Mouse (Mus musculus): ENCODE results near the gene BC049715.

DNA sequence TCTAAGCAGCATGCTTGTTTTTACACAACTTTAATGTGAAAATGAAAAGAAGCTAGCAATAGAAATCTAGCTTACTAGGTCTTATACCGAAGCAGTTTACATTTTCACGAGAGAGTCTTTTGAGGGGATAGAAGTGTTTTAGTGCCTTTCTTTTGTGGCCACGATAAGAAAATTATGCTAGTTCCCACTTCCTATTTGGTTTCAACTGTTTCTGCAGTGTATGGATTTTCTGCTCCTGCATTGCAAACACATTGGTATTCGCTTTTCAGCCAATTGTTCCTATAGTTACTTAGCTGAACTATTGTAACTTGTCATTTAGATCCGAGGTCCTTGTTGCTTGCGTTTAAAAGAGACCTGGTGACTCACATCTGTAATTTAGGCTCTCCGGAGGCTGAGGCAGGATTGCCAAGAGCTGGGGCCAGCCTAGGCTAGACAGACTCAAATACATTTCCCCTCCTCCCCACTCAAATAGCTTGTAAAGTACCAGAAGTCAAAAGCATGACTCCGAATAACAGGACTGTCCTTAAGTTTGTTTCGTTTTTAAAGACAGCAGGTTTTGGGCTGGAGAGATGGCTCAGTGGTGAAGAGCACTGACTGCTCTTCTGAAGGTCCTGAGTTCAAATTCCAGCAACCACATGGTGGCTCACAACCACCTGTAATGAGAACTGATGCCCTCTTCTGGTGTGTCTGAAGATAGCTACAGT lies 22.6 kb upstream of the BC049715 start:
- TF ChIP-seq CTCF (IDR thresholded peaks at IDR 0.05; ENCODE audit: low read depth) (no peak), EP300 (optimal IDR thresholded peaks at IDR 0.05) (no peak)

All from stomach, postnatal 0 days (tissue).